ENCODE assay signal across 26 mouse cellular contexts in the genomic region with DNA sequence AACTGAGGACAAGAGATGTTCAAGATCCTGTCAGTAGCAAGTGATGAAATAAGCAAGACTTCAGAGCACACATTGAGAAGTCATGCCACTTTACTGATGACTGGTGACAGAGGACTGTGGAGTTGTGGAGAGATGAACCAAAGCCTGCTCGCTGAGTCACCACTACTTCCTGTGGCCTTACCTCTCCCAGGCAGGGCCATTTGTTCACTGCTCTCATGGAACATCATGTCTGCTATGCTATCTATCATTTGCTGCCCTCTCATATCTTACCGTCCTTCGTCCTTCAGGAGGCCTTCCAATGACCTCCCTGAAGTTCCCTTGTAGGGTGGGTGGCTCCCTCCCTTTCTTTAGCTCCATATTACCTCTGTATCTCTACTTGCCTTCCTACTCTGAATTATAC. TPM values are rescaled to one million over a fixed set of nuclear protein-coding genes. Genes with fewer than 3 reads are reported as not detected.
A peak's percentile ranks its signal among the peaks of the same experiment; 100 is the strongest.
DNase-seq lines count a peak whose midpoint lies in the region; ATAC-seq and TF ChIP-seq lines count a peak whose summit lies in the region.
"Had no signal": no experiment of that assay in that cellular context is flagged by ENCODE, and none has a peak within 500 bp of the region (broad histone marks: within the 10 kb centered on the region; RNA-seq: fewer than 3 reads in every experiment).

No protein-coding gene starts in this region.

- H3K4me3 ChIP-seq in left cerebral cortex, adult 2 months: peak overlapping the region; percentile 49
- H3K4me3 ChIP-seq in cortical plate, adult 2 months (ENCODE audit: insufficient read depth, low read length): peak overlapping the region; percentile 41
- H3K4me3 ChIP-seq: embryonic facial prominence, embryonic 12.5 days; embryonic facial prominence, embryonic 15.5 days; forebrain, embryonic 12.5 days; forebrain, embryonic 15.5 days; heart, adult 2 months; heart, embryonic 10.5 days had no signal

- intact Hi-C loops in left cerebral cortex, adult 2 months (cut with DNase I): loop anchor here (5.0 kb wide), 1 partner anchor 263 kb away; no protein-coding TSS in a partner anchor

- TF ChIP-seq CTCF in left cerebral cortex, adult 2 months (IDR thresholded peaks at IDR 0.05): no peak
- no peak for TF ChIP-seq CTCF in cortical plate, adult 2 months (IDR thresholded peaks at IDR 0.05; ENCODE audit: extremely low read depth, insufficient read depth, low read length)

- DNase-seq in adrenal gland, adult 8-10 months: peak; percentile 23
- no peak for DNase-seq in adrenal gland, adult 18-20 months (ENCODE audit: low spot score in 2 of 2)
- no peak for DNase-seq in left cerebral cortex, adult 2 months (ENCODE audit: extremely low spot score in 1 of 2, low spot score in 2 of 2)
- DNase-seq in left cerebral cortex, adult 9 months (ENCODE audit: low spot score in 2 of 2): no peak
- peak; percentile 10 for DNase-seq in adrenal gland, postnatal 10 days
- no peak for DNase-seq in testis, postnatal 14 days (ENCODE audit: low spot score)
- DNase-seq: B cell, adult 2 months; cerebellum, adult 18-20 months; cerebellum, adult 9-10 months; cerebellum, postnatal 14 days; gastrocnemius, postnatal 25 days; heart, adult 2 months; kidney, adult 18-20 months had no signal

- H3K4me1 ChIP-seq in cortical plate, adult 2 months (ENCODE audit: control insufficient read depth, insufficient read depth, low read length): no peaks in the 10 kb centered on the region; the same call in 1 of the 2 replicates
- H3K4me1 ChIP-seq: embryonic facial prominence, embryonic 15.5 days; forebrain, embryonic 12.5 days had no signal

- no peak for TF ChIP-seq POLR2A in cortical plate, adult 2 months (IDR thresholded peaks at IDR 0.05; ENCODE audit: extremely low read depth, insufficient read depth, low read length)

- no peak overlapping the region for H3K27ac ChIP-seq in left cerebral cortex, adult 2 months
- no peak overlapping the region for H3K27ac ChIP-seq in cortical plate, adult 2 months (ENCODE audit: insufficient read depth, low read length)
- H3K27ac ChIP-seq: embryonic facial prominence, embryonic 12.5 days; embryonic facial prominence, embryonic 15.5 days; forebrain, embryonic 12.5 days; forebrain, embryonic 15.5 days; heart, adult 2 months; heart, embryonic 10.5 days; hindbrain, embryonic 14.5 days; hindbrain, postnatal 0 days had no signal

- no peak for ATAC-seq in megakaryocyte progenitor cell, adult 5-6 weeks (replicated peaks; ENCODE audit: poor library complexity)
- ATAC-seq: forebrain, embryonic 15.5 days; hindbrain, postnatal 0 days; inflammation-experienced regulatory T-cells, adult 6 months; intestine, embryonic 16.5 days; Patski had no signal

RNA-seq across cellular contexts. Expression of gene Garnl3, which starts 47.2 kb away (rescaled TPM):
- 10 to 100 TPM; 12.7 to 29.6 (median 19.1) TPM for total RNA-seq in adrenal gland, adult 8-10 months (2022)
- 10 to 100 TPM; 11.4 to 16.1 TPM for total RNA-seq in adrenal gland, adult 18-20 months (2021)
- 100 to 1,000 TPM in 1 of 2 experiments, 10 to 100 TPM in 1; 94.7 to 129 TPM for total RNA-seq in left cerebral cortex, adult 2 months (2021)
- 10 to 100 TPM; 16.4 to 29.5 TPM for total RNA-seq in adrenal gland, postnatal 10 days (2021)
- 123 and 124 TPM in 2 replicates for polyA plus RNA-seq in cortical plate, adult 2 months (2012; rRNA removed)
- total RNA-seq in megakaryocyte progenitor cell, adult 5-6 weeks (2015): 0.12 TPM in 1 of 2 replicates, not detected in the other
- 0.03 TPM in 1 of 2 replicates, not detected in the other for total RNA-seq in megakaryocyte progenitor cell, adult 5-6 weeks (2017)
- polyA plus RNA-seq: G1E had no signal

Comparison
In these comparisons a context has a peak if more than half of its experiments do, and no peak if none do; other contexts are left out.
1. DNase-seq: peak in adrenal gland, adult 8-10 months (single experiment) and adrenal gland, postnatal 10 days (single experiment); none in adrenal gland, adult 18-20 months (0 of 2), left cerebral cortex, adult 2 months (0 of 2), left cerebral cortex, adult 9 months (0 of 2) and testis, postnatal 14 days (single experiment).
2. RNA of gene Garnl3, which starts 47.2 kb away (total RNA-seq): 94.7 to 129 TPM in left cerebral cortex, adult 2 months, 16.4 to 29.5 TPM in adrenal gland, postnatal 10 days, 12.7 to 29.6 TPM in adrenal gland, adult 8-10 months and 11.4 to 16.1 TPM in adrenal gland, adult 18-20 months; 0.03 to 0.12 TPM in megakaryocyte progenitor cell, adult 5-6 weeks; every median in the first group is over 10 times any median in the second.